Mouse (Mus musculus): ENCODE measurements at regions not wholly inside any gene's neighbourhood (a gene's known extent, or its start where the extent isn't known, plus 50 kb on each side); places are given as distances from the start of the nearest gene placed in this dataset.

DNA sequence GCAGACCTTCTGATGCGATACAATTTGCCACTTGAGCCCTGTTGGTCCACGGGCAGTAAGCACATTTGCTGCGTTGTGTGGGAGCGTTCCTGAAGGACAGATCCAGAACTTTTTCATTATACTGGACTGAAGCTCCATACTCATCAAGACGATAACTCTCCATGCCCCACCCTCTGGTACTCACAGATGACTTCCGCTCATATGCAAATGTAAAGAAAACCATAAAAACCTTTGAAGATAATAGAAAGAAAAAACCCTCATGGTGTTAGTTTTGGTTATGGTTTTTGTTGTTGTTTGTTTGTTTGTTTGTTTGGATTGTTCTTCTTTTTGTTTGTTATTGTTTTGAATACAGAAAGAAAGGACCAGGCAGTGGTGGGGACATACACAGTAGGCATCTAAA is 86.0 kb upstream of the Calm2 start:
- Histone ChIP-seq H3K27me3 (replicated peaks) (no peaks in the 10 kb centered on the region), H3K27ac (replicated peaks) (peak overlapping the region; percentile 83), H3K4me1 (peaks cover 41% of the 10 kb centered on the region), H3K36me3 (no peaks in the 10 kb centered on the region), H3K9me3 (no peaks in the 10 kb centered on the region), H3K4me3 (peak overlapping the region; percentile 48), H3K9ac (peak overlapping the region; percentile 75), H3K4me2 (peak overlapping the region; percentile 74)
- 29% methylated on average over 6 of the region's 6 CpGs for WGBS
- ATAC-seq (ENCODE audit: extremely low read depth, insufficient number of reproducible peaks, low FRiP score, low TSS enrichment) = no peak

DNA sequence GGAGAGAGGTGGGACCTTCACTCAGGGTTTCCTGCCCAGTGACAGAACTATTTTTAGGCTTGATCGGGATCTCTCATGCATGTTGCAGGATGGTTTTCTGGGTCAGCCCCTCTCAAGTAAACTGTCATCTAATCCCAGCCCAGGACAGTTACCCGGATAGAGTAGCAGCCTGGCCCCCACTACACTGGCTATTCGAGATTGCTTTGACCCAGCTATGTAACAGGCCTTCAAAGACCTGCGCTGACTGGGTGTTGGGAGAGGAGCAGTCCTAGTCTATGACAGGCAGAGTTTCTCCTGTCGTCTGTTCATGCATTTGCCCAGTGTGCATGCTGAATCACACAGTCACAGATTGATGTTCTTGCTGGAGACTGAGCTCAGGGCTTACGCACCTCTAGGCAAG is 86.2 kb upstream of the Epcam start:
- Histone ChIP-seq H3K4me3 (no peak overlapping the region), H3K27ac (replicated peaks) (no peak overlapping the region), H3K27me3 (replicated peaks) (no peaks in the 10 kb centered on the region), H3K4me1 (peaks cover 5% of the 10 kb centered on the region; the same call in 1 of the 2 replicates), H3K9me3 (no peaks in the 10 kb centered on the region), H3K9ac (no peak overlapping the region), H3K36me3 (no peaks in the 10 kb centered on the region), H3K4me2 (no peak overlapping the region)
- 58% methylated on average over 6 of the region's 6 CpGs for WGBS
- ATAC-seq (ENCODE audit: extremely low read depth, insufficient number of reproducible peaks, low FRiP score, low TSS enrichment) = no peak

DNA sequence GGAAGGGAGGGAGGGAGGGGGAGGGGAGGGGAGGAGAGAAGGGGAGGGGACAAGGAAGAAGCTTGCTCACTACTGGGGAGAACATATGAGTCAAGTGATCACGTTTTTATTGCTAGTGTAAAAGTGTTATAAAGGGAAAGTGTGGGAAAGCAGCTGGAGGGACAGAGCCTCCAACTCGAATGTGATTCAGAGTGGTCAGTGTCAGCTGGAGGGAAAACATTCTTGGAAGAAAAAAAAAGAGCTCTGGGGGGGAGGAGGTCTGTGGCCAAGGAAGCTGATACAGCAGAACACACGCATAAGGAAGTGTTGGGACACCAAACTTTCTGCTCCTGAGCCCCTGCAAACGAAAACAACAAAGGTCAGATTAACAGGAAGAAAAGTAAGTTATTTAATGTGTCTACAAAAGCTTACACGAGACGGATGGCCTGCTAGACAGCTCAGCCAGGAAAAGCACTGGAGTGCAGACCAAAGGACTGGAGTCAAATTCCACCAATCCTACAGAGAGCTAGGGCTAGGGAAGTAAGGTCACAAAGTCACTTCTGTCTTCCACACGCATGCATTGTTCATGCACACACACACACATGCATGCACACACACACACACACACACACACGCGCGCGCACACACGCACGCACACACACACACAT is 85.1 kb upstream of the Epcam start:
- no peaks in the 10 kb centered on the region for H3K27me3 ChIP-seq (replicated peaks)
- no peaks in the 10 kb centered on the region for H3K9me3 ChIP-seq
- no peak overlapping the region for H3K4me3 ChIP-seq
- peaks cover 5% of the 10 kb centered on the region; the same call in 1 of the 2 replicates for H3K4me1 ChIP-seq
- H3K4me2 ChIP-seq = no peak overlapping the region
- no peak overlapping the region for H3K9ac ChIP-seq
- H3K27ac ChIP-seq (replicated peaks) = 0 out of 2 replicates have a peak overlapping the region, but pooled peaks have one; percentile 5
- ATAC-seq (ENCODE audit: extremely low read depth, insufficient number of reproducible peaks, low FRiP score, low TSS enrichment) = no peak
- WGBS = 54% methylated on average over 13 of the region's 13 CpGs
- no peaks in the 10 kb centered on the region for H3K36me3 ChIP-seq

DNA sequence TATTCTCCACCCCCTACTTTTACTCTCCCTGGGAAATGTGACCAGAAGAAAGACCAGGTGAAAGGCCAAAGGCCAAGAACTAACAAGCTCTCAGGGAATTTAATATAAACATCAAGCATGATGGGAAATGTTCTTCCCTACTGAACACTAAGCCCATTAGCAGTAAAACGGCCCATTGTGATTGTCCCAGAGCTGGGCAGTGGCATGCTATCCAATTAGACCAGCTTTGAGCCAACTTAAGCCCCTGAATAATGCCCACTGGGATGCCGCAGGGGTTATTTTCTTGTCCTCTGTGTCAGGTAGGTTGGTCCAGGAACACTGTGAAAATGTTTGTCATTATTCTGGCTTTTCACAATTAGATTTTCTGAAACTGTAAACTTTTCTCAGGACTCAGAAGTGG is 81.2 kb upstream of the Epcam start:
- WGBS = 79% methylated on average over 2 of the region's 2 CpGs
- Histone ChIP-seq H3K9me3 (no peaks in the 10 kb centered on the region), H3K4me2 (no peak overlapping the region), H3K4me1 (peaks cover 5% of the 10 kb centered on the region; the same call in 1 of the 2 replicates), H3K4me3 (no peak overlapping the region), H3K27ac (replicated peaks) (no peak overlapping the region), H3K27me3 (replicated peaks) (no peaks in the 10 kb centered on the region), H3K9ac (no peak overlapping the region), H3K36me3 (no peaks in the 10 kb centered on the region)
- ATAC-seq (ENCODE audit: extremely low read depth, insufficient number of reproducible peaks, low FRiP score, low TSS enrichment) = no peak

DNA sequence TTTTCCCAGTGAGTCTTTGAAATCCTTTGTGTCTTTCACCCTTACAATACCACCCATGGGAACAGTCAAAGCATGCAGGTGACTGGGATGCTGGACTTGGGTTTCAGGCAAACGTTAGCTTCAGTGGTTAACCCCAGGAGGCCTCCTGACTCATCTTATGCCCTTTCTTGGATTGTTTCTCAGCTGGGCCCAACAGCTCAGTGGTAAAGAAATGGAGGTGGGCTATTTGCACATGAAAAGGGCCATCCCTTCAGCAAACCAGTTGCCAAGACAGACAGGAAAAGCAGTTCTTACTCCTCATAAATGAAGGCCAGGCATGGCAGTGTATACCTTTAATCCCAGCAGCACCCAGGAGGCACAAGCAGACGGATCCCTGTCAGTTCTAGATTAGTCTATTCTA is 77.4 kb upstream of the Epcam start:
- Histone ChIP-seq H3K4me2 (no peak overlapping the region), H3K27ac (replicated peaks) (no peak overlapping the region), H3K4me3 (no peak overlapping the region), H3K9me3 (no peaks in the 10 kb centered on the region), H3K9ac (no peak overlapping the region), H3K4me1 (no peaks in the 10 kb centered on the region), H3K36me3 (no peaks in the 10 kb centered on the region), H3K27me3 (replicated peaks) (no peaks in the 10 kb centered on the region)
- ATAC-seq (ENCODE audit: extremely low read depth, insufficient number of reproducible peaks, low FRiP score, low TSS enrichment) = no peak
- 35% methylated on average over 2 of the region's 2 CpGs for WGBS

DNA sequence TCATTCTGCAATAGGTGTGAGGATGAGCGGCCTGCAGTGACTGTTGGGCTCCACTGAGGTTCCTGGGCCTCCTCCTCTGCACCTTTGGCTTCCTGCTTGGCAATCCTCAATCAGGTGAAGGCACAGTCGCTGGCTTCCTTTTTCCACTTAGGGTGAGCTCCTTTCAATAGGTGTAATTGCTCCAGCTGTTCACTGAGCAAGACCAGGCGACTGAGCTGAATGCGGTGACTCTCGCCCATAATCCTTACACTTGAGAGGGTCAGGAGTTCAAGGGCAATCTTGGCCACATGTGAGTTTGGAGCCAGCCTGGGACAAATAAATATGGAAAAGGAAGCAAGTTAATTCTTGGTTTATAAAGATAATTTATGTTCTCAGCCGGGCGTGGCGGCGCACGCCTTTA is 76.1 kb upstream of the Epcam start:
- Histone ChIP-seq H3K36me3 (no peaks in the 10 kb centered on the region), H3K4me1 (no peaks in the 10 kb centered on the region), H3K27me3 (replicated peaks) (no peaks in the 10 kb centered on the region), H3K9me3 (no peaks in the 10 kb centered on the region), H3K4me2 (no peak overlapping the region), H3K4me3 (no peak overlapping the region), H3K9ac (no peak overlapping the region), H3K27ac (replicated peaks) (no peak overlapping the region)
- no peak for ATAC-seq (ENCODE audit: extremely low read depth, insufficient number of reproducible peaks, low FRiP score, low TSS enrichment)
- WGBS = 86% methylated on average over 10 of the region's 10 CpGs

DNA sequence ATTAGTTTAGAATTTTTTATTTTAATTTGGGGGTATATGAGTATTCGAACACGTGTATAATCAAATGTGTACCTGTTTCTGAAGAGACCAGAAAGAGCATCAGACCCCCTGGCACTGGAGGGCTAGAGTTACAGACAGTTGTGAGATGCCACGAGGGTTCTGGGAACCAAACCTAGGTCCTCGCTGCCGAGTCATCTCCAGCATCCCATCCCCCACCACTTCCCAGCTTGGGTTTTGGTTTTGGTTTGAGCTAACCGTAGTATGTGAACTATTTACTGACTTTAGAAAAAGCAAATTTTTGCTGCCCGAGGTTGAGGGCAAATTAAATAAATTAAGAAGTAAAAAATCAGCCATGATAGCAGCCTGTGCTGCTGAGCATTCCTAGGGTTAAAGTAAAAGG is 74.9 kb upstream of the Epcam start:
- H3K9ac ChIP-seq = no peak overlapping the region
- H3K4me2 ChIP-seq = no peak overlapping the region
- H3K4me1 ChIP-seq = no peaks in the 10 kb centered on the region
- no peaks in the 10 kb centered on the region for H3K9me3 ChIP-seq
- H3K27me3 ChIP-seq (replicated peaks) = no peaks in the 10 kb centered on the region
- WGBS = 79% methylated on average over 7 of the region's 7 CpGs
- H3K36me3 ChIP-seq = no peaks in the 10 kb centered on the region
- ATAC-seq (ENCODE audit: extremely low read depth, insufficient number of reproducible peaks, low FRiP score, low TSS enrichment) = no peak
- H3K27ac ChIP-seq (replicated peaks) = no peak overlapping the region
- no peak overlapping the region for H3K4me3 ChIP-seq

DNA sequence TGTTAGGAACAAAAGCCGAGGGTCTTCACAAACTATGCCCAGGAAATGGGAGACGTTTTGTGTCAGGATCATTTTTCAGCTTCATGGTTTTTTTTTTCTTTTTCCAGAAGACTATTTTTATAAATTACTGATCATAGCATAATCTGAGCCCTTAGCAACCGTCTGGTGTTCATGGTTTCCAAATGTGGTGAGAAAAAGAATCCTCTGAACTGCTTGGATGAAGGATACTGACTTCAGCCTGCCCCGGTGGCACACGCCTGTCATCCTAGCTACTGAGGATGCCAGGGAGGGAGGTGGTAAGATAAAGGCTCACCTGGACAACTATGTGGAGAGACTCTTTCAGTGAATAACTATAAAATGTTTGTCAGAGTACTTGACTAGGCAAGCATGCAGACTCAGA is 72.4 kb upstream of the Epcam start:
- H3K4me2 ChIP-seq = no peak overlapping the region
- ATAC-seq (ENCODE audit: extremely low read depth, insufficient number of reproducible peaks, low FRiP score, low TSS enrichment) = no peak
- WGBS = 73% methylated on average over 5 of the region's 5 CpGs

DNA sequence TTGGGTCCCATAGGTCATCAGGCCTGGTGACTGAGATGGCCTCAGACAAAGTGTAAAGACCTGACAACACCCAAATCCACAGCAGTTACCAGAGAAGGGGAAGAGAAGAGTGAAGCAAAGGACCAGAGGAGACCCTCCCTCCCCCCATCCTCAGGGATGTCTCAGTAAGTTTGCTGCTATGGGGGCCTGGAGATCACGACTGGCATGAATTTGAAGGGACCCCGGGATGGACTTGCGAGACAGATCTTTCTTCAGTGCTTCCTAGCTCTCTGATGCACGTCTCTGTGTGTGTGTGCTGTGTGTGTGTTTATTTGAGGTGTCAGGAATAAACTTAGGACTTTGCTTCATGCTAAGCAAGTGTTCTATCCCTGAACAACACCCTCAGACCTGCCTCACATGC is 70.1 kb upstream of the Epcam start:
- ATAC-seq (ENCODE audit: extremely low read depth, insufficient number of reproducible peaks, low FRiP score, low TSS enrichment) = no peak
- no peaks in the 10 kb centered on the region for H3K36me3 ChIP-seq
- no peaks in the 10 kb centered on the region for H3K9me3 ChIP-seq
- 81% methylated on average over 4 of the region's 4 CpGs for WGBS
- H3K4me1 ChIP-seq = 0 out of 2 replicates have a peak, but pooled peaks cover 5% of the 10 kb centered on the region
- peaks cover 14% of the 10 kb centered on the region for H3K27me3 ChIP-seq (replicated peaks)
- no peak overlapping the region for H3K4me2 ChIP-seq
- H3K4me3 ChIP-seq = no peak overlapping the region
- H3K9ac ChIP-seq = no peak overlapping the region
- H3K27ac ChIP-seq (replicated peaks) = no peak overlapping the region

More for the DNA sequence above, 72.4 kb upstream of the Epcam start:
- Histone ChIP-seq H3K9ac (no peak overlapping the region), H3K36me3 (no peaks in the 10 kb centered on the region), H3K27me3 (replicated peaks) (no peaks in the 10 kb centered on the region), H3K27ac (replicated peaks) (no peak overlapping the region), H3K4me3 (no peak overlapping the region), H3K4me1 (0 out of 2 replicates have a peak, but pooled peaks cover 5% of the 10 kb centered on the region), H3K9me3 (no peaks in the 10 kb centered on the region)

DNA sequence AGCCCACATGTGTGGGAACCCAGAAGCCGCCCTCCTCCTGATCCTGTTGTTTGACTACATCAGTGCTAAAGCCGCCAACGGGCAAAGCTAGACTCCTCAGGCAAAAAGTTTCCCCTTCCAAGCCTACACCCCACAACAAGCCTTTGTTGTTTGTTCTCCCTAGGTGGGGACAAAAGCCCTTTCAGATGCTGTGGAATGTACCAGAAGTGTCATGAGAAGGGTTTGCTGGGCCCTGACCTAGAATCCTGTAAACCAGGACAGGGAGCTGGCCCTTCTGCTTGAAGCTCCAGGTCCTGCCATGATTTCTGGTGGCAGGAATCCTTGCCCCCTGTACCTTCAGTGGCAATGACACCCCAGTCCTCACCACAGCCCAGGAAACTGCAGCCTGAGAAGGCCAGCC is 69.5 kb upstream of the Epcam start:
- peaks cover 10% of the 10 kb centered on the region for H3K4me1 ChIP-seq
- H3K4me3 ChIP-seq = no peak overlapping the region
- no peak overlapping the region for H3K27ac ChIP-seq (replicated peaks)
- no peaks in the 10 kb centered on the region for H3K9me3 ChIP-seq
- 85% methylated on average over 3 of the region's 3 CpGs for WGBS
- H3K27me3 ChIP-seq (replicated peaks) = peaks cover 18% of the 10 kb centered on the region
- no peak overlapping the region for H3K9ac ChIP-seq
- H3K36me3 ChIP-seq = no peaks in the 10 kb centered on the region
- no peak for ATAC-seq (ENCODE audit: extremely low read depth, insufficient number of reproducible peaks, low FRiP score, low TSS enrichment)
- H3K4me2 ChIP-seq = no peak overlapping the region

DNA sequence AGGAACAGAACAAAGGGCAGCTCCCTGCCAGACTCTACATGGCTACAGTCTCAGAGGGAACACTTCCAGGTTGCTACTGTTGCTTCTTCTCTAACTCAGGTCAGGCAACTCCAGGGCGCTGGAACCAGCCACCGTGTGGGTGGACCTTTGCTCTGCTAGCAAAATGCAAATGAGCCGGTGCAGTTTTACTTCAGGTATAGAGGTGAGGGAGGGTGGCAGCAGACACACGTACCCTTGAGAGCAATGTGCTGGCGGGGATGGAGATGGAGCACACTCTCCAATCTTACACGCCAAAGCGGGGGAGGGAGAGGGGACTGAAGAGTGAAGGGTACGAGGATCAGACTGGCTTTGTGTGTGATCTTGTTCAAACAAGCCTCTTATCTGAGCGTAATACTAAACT is 68.8 kb upstream of the Epcam start:
- no peak for ATAC-seq (ENCODE audit: extremely low read depth, insufficient number of reproducible peaks, low FRiP score, low TSS enrichment)
- H3K4me1 ChIP-seq = peaks cover 12% of the 10 kb centered on the region
- no peak overlapping the region for H3K27ac ChIP-seq (replicated peaks)
- H3K36me3 ChIP-seq = no peaks in the 10 kb centered on the region
- no peak overlapping the region for H3K4me3 ChIP-seq
- H3K9ac ChIP-seq = no peak overlapping the region; the same call in 1 of the 2 replicates
- no peaks in the 10 kb centered on the region for H3K9me3 ChIP-seq
- peaks cover 18% of the 10 kb centered on the region for H3K27me3 ChIP-seq (replicated peaks)
- WGBS = 49% methylated on average over 9 of the region's 9 CpGs
- no peak overlapping the region for H3K4me2 ChIP-seq

DNA sequence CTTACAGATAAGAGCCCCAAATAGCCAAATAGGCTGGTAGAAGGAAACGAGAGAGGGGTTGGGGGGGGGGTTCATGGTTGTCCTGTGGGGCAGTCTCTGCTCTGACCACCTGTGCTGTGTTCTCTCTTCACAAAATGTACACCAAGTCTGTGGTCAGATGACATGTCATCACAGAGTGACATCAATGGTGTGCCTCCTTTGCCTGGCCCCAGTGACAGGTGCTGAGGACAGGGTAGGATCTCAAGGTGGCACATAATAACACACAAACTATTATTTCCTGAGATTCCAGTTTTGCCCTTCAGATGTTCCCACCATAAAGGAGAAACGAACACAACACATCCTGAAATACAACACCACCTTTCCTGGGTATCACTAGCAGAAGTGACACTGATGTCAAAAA is 68.3 kb upstream of the Epcam start:
- 28% methylated on average over 2 of the region's 2 CpGs for WGBS
- Histone ChIP-seq H3K27me3 (replicated peaks) (peaks cover 18% of the 10 kb centered on the region), H3K27ac (replicated peaks) (no peak overlapping the region), H3K4me3 (no peak overlapping the region), H3K4me2 (no peak overlapping the region), H3K9me3 (no peaks in the 10 kb centered on the region), H3K36me3 (no peaks in the 10 kb centered on the region), H3K9ac (no peak overlapping the region), H3K4me1 (peaks cover 12% of the 10 kb centered on the region)
- ATAC-seq (ENCODE audit: extremely low read depth, insufficient number of reproducible peaks, low FRiP score, low TSS enrichment) = no peak

All from heart, embryonic 13.5 days (tissue).